Mouse (Mus musculus) monocyte, adult 2 months (primary cell): ENCODE measurements around the gene Arf3.

Experiments
- DNase-seq, 2 experiments: peaks; one replicate each; pipeline ENCODE4 v3.0.0; 2022; ENCODE audit warnings: low spot score in 2 of 2, low read depth in 1 of 2

Gene Arf3

DNA sequence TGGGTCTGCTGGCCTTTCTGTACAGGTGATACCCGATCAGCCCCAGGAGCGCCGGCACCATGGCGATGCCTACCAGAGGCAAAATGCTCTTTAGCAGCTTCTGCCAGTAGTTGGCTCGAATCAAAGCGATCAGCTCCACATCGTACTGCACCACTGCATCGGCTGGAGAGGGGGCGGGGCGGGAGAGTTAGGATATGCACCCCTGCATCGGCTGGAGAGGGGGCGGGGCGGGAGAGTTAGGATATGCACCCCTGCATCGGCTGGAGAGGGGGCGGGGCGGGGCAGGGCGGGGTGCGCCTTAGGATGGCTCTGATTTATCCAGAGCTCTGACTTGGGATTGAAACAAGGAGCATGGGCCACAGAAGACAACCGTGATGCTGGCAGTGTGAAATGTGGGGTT, 38.6 kb downstream of the Arf3 start:
- DNase-seq: no peak

DNA sequence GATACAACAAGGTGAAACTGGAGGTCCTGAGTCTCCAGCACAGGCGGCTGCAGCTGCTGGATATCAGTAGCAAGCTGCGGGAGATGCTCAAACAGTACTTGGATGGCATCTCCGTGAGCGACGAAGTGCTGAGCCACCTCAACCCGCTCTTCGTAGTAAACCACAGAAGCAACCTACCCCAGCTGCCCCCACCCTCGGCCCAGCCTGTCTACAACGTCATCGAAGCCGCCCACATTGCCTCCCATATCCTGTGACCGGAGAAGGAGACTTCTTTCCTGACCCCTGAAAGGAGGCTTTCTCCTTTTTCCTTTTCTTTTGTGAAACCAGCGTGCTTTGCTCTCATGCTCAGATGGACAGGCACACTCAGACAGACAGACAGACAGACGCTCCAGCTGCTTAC, 40.2 kb downstream of the Arf3 start:
- no peak for DNase-seq

DNA sequence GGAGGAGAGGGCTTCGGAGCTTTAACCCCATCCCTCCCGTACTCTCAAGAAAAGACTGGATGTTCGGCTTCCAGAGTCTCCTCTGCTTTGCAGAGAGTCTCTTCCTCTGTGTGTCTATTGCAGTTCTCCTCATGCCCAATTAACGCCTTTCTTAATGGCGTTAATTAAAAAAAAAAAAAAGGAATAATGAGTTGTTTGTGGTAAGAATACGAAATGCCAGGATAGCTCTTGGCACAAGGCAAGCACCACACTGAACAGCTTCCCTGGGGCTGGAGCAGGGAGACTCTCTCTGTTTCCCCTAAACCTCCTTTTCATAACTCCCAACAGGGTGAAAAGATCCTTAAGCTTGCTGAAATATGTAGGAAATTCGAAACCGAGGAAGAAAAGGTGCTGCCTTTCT, 40.8 kb downstream of the Arf3 start:
- DNase-seq: no peak

DNA sequence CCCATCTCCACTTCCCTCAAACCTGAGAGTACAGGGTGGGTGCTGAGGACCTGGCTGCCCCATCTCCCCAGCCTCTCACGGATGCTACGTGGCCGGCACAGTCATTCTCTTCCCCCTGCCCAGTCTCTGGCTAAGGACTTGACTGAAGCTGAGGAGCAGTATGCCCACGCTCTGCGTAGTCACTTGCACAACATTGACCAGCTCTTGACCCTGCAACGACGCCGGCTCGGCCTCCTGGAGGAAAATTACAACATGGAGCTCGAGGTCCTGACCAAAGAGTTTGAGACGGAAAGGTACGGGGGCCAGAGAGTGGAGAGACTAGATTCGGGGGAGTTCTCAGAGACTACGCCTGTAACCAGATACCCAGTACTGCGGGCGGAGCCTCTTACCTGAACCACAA, 45.7 kb downstream of the Arf3 start:
- no peak for DNase-seq

DNA sequence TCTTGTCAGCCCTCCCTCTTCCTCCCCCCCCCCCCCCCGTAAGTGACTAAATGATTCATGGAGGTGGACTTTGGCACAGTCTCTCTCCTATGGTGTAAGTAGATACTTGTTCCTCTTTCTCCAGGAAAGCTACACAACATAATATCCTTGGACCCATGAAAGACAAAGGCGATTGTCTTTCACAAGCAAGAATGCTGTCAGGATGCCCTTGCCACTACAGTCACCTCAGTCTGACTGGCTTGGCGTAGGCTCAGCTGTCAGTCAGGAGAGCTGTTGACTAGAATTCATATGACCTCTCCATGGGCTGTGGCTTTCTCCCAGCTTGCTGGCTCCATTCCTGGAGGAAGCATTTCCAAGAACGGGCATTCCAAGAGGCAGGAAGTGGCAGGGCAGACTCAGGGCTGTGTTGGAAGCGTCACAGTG, 48.8 kb downstream of the Arf3 start:
- no peak for DNase-seq

DNA sequence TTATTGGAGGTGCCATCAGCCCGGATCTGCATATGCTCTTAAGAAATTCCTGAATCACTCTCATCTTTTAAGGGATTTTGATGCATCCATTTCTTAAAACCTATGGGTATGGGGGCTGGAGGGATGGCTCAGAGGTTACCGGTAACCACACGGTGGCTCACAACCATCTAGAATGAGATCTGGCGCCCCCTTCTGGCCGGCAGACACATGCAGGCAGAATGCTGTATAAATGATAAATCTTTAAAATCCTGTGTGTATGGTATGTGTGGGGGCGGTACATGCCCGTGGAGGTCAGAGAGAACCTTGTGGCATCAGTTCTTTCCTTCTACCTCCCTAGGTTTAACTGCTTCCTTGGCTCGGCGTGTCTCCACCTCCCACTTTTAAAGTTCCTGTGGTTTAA, 52.6 kb downstream of the Arf3 start:
- DNase-seq: peak in 1 of 2 experiments; percentile 41

DNA sequence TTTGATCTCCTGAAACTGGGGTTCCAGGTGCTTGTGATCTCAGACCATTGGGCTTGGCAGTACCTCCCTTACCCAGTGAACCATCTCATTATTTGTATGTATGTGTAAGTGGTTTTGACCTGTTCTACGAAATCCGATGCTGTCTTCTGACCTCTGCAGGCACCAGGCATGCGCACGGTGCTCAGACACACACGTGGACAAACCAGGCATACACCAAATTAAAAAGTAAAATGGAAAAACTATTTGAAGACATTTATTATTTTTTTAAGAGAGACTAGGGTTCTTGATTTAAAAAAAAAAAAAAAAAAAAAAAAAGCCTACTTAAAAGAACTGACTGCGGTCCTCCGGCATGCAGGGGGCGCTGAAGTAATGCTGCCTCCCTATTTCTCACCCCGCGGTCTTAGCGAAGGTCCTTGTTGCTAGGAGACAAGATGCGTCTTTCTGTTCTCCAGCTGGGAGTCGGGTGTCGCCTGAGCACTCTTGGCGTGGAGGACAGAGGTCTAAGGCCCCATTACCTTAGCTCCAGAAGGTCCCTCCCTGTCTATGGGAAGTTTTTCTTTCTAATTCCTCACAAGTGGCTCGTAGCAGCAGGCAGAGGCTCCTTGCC, 55.1 kb downstream of the Arf3 start, which contains the start of gene Ccdc65:
Gene Ccdc65, plus strand, starts transcription at position 442 of the 607 bp plus-strand sequence.
- DNase-seq: peak; percentile 57 to 74

DNA sequence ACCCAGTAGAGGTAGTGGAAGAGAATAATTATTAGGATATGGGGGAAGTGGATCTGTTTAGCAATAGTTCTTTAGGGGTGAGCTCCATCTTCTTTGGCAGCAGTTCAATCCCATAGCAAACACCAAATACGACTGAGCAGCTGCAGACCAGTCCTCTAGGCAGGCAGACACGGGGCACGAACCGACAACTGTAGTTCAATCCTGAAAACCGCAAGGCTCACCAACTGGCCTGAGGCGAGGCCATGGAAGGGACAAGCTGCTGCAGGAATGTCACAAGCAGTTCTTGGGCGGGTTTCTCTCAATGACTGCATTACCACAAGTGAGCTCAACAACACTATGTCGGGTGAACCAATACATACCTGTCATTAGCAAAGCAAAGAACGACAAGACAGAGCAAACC, 58.7 kb downstream of the Arf3 start:
- DNase-seq: no peak

DNA sequence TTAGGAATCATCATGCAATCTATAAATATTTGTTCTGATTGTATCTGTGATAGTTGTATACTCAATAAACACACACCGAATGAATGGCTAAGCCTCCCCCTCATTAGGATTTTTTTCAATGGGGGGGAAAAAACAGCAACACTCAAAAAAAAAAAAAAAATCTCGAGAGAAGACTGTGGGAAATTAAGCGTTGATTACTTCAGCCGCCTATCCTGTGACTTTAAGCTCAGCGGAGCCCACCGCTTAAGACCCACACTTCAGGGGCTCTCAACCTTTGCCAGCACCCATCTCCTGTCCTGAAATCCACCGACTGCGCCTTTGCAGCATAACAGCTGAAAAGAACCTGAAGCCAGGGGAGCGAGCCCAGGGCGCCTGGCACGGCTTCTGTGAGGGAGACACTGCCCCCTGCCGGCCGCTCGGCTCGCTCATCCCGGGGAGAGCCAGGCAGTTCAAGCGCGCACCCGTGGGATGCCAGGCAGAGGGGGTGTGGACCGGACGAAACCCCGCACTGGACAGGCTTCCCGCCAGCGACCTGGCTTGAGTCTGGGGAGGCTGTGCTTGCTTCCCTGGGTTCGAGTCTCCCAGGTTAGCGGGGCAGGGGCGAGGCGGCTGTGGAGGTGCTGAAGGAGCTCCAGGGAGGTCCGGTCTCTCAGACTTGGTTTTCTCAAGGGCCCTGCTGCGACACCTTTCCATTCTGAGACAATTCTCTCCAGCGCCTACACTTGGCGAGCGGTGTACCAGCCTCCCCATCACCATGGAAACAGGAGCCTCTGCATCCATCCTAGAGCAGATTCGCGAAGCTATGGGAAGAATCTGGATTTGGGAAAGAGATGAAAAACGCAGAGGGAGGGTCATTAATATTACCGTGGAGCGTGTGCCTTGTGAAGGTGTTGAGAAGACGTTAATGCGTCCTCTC, 63.6 kb downstream of the Arf3 start:
- DNase-seq: peak; percentile 26 to 78

DNA sequence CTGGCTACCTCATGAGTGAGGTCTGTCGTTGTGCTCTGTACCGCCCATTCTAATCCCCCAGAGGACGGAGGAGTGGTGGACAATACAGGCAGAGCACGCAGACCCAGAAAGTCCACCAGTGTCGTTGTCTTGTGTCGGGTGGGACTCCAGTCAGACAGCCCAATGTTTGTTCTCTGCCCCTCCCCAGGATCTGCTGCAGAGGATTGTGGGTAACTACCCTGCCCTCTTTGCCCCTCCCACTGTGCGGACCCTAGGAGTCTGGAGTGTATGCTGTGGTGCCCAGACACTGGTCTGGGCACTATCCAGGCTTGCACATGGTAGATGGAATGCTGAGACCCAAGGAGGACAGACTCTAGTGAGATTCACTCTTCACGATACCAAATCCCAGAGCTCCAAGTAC, 66.8 kb downstream of the Arf3 start:
- no peak for DNase-seq

DNA sequence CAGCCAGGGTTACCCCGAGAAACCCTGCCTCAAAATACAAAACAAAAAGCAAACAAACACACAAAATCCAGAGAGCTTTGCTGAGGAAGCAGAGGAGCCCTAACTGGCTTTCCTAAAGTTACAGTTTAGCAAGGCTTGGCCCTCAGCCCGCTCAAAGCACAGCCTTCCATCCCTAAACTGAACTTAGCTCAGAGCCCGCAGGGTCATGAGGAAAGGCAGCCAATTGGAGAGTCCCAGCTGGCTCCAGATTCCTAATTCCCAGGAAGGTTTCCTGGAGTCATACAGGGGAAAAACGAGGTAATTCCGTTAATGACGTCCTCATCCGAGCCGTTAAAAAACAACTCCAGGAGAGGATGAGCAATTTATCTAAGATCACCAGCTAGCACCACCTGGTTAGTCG, 67.3 kb downstream of the Arf3 start:
- no peak for DNase-seq

DNA sequence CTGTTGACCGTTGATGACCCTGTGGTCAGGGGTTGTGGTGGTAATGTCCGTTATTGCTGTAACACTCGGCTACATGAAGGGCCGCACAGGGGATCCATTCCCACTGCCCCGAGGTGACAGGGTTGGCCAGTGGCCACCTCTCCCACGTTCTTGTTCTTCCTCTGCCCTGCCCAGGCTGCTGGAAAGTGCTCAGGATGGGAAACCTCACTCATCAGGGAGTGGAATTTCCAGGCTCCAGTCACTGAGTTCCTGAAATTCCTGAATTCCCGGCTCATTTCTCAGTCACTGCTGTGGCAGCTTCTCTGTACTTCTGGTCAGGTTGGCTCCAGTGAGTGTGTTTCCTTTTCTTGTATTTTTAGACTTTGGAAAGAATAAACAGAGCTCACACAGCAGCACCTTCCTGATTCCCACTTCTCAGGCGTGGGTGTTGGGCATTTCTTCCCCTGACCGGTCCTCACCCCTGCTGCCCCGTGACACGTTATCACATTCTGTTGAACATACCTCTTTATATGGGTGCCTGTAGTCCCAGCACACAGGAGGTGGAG, 70.8 kb downstream of the Arf3 start:
- no peak for DNase-seq

DNA sequence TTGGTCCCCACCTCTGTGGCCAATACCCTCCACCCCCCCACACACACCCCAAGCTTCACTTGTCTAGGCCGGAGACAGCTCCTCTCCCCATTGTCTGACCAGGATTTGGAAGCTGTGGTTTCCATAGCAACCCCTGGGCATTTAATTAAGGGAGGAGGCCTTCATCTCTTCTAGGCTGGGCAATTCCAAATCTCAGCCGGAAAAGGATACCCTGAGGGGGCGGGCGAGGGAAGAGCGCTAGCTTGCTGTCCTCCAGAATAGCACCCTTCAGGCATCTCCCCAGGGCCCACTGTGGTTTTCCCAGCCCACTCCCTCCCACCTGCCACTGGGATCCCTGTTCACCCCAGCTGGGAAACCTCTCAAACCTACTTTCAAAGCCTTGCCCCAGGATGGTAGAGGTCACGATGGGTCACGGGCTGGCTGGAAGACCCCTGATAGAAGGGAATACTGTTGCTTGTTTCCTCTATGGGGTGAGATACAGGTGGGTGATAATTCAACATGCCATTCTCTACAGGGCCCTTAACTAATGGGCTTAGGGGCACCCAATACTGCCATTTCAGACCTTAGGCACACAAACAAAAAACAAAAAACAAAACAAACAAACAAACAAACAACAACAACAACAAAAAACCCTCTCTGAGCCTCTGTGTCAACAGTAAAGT, 71.4 kb downstream of the Arf3 start:
- DNase-seq: no peak

DNA sequence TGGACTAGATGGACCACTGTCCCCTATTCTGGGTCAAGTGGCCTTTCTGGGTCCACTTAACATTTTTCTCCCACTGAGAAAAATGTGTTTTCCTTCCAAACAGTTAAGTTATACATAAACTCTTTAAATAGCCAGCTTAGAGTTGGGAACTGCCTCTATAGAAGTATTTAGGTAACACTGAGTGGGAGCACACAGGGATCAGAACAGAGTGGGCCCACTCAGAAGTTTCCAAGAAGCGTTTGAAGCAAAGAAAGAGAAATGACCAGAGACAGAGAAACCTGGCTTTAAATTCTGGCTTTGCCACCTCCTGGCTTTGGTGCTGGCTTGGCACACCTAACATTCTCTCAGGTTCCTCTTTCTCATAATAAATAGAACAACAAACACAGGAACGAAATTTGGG, 73.3 kb downstream of the Arf3 start:
- no peak for DNase-seq
